In genomic region chr3:28332316-28332715, GRCm38 (mm10) we compare ENCODE assay signal across 21 mouse cellular contexts.
DNase-seq lines count a peak whose midpoint lies in the region; ATAC-seq and TF ChIP-seq lines count a peak whose summit lies in the region.
"Had no signal": no experiment of that assay in that cellular context is flagged by ENCODE, and none has a peak within 500 bp of the region (broad histone marks: within the 10 kb centered on the region; RNA-seq: fewer than 3 reads in every experiment).

No protein-coding gene starts in this region.

- H3K4me2 ChIP-seq in hindbrain, postnatal 0 days (ENCODE audit: low read depth, low read length) = no peak overlapping the region
- no peak overlapping the region for H3K4me2 ChIP-seq in hindbrain, embryonic 13.5 days
- no peak overlapping the region for H3K4me2 ChIP-seq in midbrain, postnatal 0 days (ENCODE audit: low read depth, low read length, poor library complexity, severe bottlenecking)
- no peak overlapping the region for H3K4me2 ChIP-seq in midbrain, embryonic 13.5 days (replicated peaks)
- H3K4me2 ChIP-seq in forebrain, embryonic 16.5 days (ENCODE audit: low read length) = no peak overlapping the region
- H3K4me2 ChIP-seq: embryonic facial prominence, embryonic 12.5 days; heart, embryonic 13.5 days; hindbrain, embryonic 12.5 days; intestine, embryonic 15.5 days had no signal

- H3K4me3 ChIP-seq in hindbrain, postnatal 0 days (ENCODE audit: low read length) = no peak overlapping the region
- H3K4me3 ChIP-seq in hindbrain, embryonic 13.5 days = no peak overlapping the region
- H3K4me3 ChIP-seq in midbrain, postnatal 0 days (ENCODE audit: low read depth, low read length) = no peak overlapping the region
- no peak overlapping the region for H3K4me3 ChIP-seq in midbrain, embryonic 13.5 days (replicated peaks)
- H3K4me3 ChIP-seq in forebrain, embryonic 16.5 days (replicated peaks; ENCODE audit: low read length) = no peak overlapping the region
- H3K4me3 ChIP-seq: embryonic facial prominence, embryonic 12.5 days; heart, embryonic 13.5 days; hindbrain, embryonic 12.5 days; intestine, embryonic 15.5 days had no signal

- H3K36me3 ChIP-seq in hindbrain, postnatal 0 days (ENCODE audit: insufficient read depth, low read length) = no peaks in the 10 kb centered on the region
- H3K36me3 ChIP-seq in hindbrain, embryonic 13.5 days = no peaks in the 10 kb centered on the region
- no peaks in the 10 kb centered on the region for H3K36me3 ChIP-seq in midbrain, postnatal 0 days (ENCODE audit: insufficient read depth, low read length)
- H3K36me3 ChIP-seq in midbrain, embryonic 13.5 days = no peaks in the 10 kb centered on the region
- H3K36me3 ChIP-seq in forebrain, embryonic 16.5 days (ENCODE audit: control insufficient read depth, insufficient read depth) = no peaks in the 10 kb centered on the region
- H3K36me3 ChIP-seq: embryonic facial prominence, embryonic 12.5 days; G1E; heart, embryonic 13.5 days; hindbrain, embryonic 12.5 days; intestine, embryonic 15.5 days had no signal

- WGBS in hindbrain, postnatal 0 days = 30% methylated on average over 5 of the region's 5 CpGs
- 55% methylated on average over 5 of the region's 5 CpGs for WGBS in hindbrain, embryonic 13.5 days
- WGBS in midbrain, postnatal 0 days = 23% methylated on average over 5 of the region's 5 CpGs
- WGBS in midbrain, embryonic 13.5 days = 43% methylated on average over 5 of the region's 5 CpGs
- WGBS in forebrain, embryonic 16.5 days = 29% methylated on average over 5 of the region's 5 CpGs

- TF ChIP-seq CTCF in hindbrain, postnatal 0 days (IDR thresholded peaks at IDR 0.05; ENCODE audit: low read depth) = no peak
- TF ChIP-seq CTCF in midbrain, postnatal 0 days (IDR thresholded peaks at IDR 0.05) = no peak

- H3K27me3 ChIP-seq in hindbrain, postnatal 0 days (ENCODE audit: insufficient read depth, low read length) = no peaks in the 10 kb centered on the region
- H3K27me3 ChIP-seq in hindbrain, embryonic 13.5 days = no peaks in the 10 kb centered on the region
- H3K27me3 ChIP-seq in midbrain, postnatal 0 days (ENCODE audit: insufficient read depth, low read length) = no peaks in the 10 kb centered on the region
- H3K27me3 ChIP-seq in midbrain, embryonic 13.5 days = no peaks in the 10 kb centered on the region
- H3K27me3 ChIP-seq in forebrain, embryonic 16.5 days (replicated peaks; ENCODE audit: control insufficient read depth, insufficient read depth, low read length) = no peaks in the 10 kb centered on the region
- H3K27me3 ChIP-seq: embryonic facial prominence, embryonic 12.5 days; heart, embryonic 13.5 days; hindbrain, embryonic 12.5 days; intestine, embryonic 15.5 days had no signal

- H3K27ac ChIP-seq in hindbrain, postnatal 0 days = no peak overlapping the region
- H3K27ac ChIP-seq in hindbrain, embryonic 13.5 days = no peak overlapping the region
- no peak overlapping the region for H3K27ac ChIP-seq in midbrain, postnatal 0 days (ENCODE audit: low read depth, low read length)
- no peak overlapping the region for H3K27ac ChIP-seq in midbrain, embryonic 13.5 days
- 0 out of 2 replicates have a peak overlapping the region, but pooled peaks have one; percentile 21 for H3K27ac ChIP-seq in forebrain, embryonic 16.5 days (ENCODE audit: low read length)
- H3K27ac ChIP-seq: embryonic facial prominence, embryonic 12.5 days; heart, embryonic 13.5 days; hindbrain, embryonic 12.5 days; intestine, embryonic 15.5 days had no signal

- peaks cover 15% of the 10 kb centered on the region for H3K4me1 ChIP-seq in hindbrain, postnatal 0 days (ENCODE audit: insufficient read depth, low read length)
- peaks cover 13% of the 10 kb centered on the region for H3K4me1 ChIP-seq in hindbrain, embryonic 13.5 days (replicated peaks)
- H3K4me1 ChIP-seq in midbrain, postnatal 0 days (ENCODE audit: insufficient read depth, low read length) = no peaks in the 10 kb centered on the region; the same call in 1 of the 2 replicates
- H3K4me1 ChIP-seq in midbrain, embryonic 13.5 days (replicated peaks) = peaks cover 8% of the 10 kb centered on the region; the same call in 1 of the 2 replicates
- H3K4me1 ChIP-seq in forebrain, embryonic 16.5 days (replicated peaks; ENCODE audit: control insufficient read depth, insufficient read depth, low read length) = peaks cover 30% of the 10 kb centered on the region
- H3K4me1 ChIP-seq: embryonic facial prominence, embryonic 12.5 days; hindbrain, embryonic 12.5 days; intestine, embryonic 15.5 days had no signal

- ATAC-seq in hindbrain, postnatal 0 days = no peak
- no peak for ATAC-seq in hindbrain, embryonic 13.5 days (ENCODE audit: low FRiP score)
- no peak for ATAC-seq in midbrain, postnatal 0 days (ENCODE audit: low FRiP score)
- ATAC-seq in midbrain, embryonic 13.5 days = no peak
- peak; percentile 45 for ATAC-seq in forebrain, embryonic 16.5 days
- ATAC-seq: CD4-positive, CD25-positive, alpha-beta regulatory T cell, adult 4 months; intestine, embryonic 15.5 days had no signal

- DNase-seq in cerebellum, postnatal 10 days = peak; percentile 60 to 66
- no peak for DNase-seq in cerebellum, adult 9-11 months
- DNase-seq in hindbrain, postnatal 0 days (ENCODE audit: low spot score) = peak; percentile 43
- DNase-seq in midbrain, postnatal 0 days (ENCODE audit: low spot score) = peak; percentile 59
- DNase-seq in right cerebral cortex, adult 2 months (ENCODE audit: low spot score in 2 of 2) = no peak
- DNase-seq: adrenal gland, postnatal 10 days; B cell, adult 2 months; cerebellum, adult 2 months; cerebellum, postnatal 25 days; gastrocnemius, postnatal 36 days; heart, adult 11 months; heart, postnatal 4 days had no signal

- no peak overlapping the region for H3K9ac ChIP-seq in hindbrain, postnatal 0 days (replicated peaks; ENCODE audit: low read length)
- no peak overlapping the region for H3K9ac ChIP-seq in hindbrain, embryonic 13.5 days
- no peak overlapping the region for H3K9ac ChIP-seq in midbrain, postnatal 0 days (replicated peaks; ENCODE audit: low read length, poor library complexity, severe bottlenecking)
- H3K9ac ChIP-seq in midbrain, embryonic 13.5 days (replicated peaks) = no peak overlapping the region
- no peak overlapping the region for H3K9ac ChIP-seq in forebrain, embryonic 16.5 days (replicated peaks; ENCODE audit: low read depth, low read length)
- H3K9ac ChIP-seq: embryonic facial prominence, embryonic 12.5 days; heart, embryonic 13.5 days; hindbrain, embryonic 12.5 days; intestine, embryonic 15.5 days had no signal

- H3K9me3 ChIP-seq in hindbrain, postnatal 0 days (ENCODE audit: low read length) = no peaks in the 10 kb centered on the region
- no peaks in the 10 kb centered on the region for H3K9me3 ChIP-seq in hindbrain, embryonic 13.5 days
- no peaks in the 10 kb centered on the region for H3K9me3 ChIP-seq in midbrain, postnatal 0 days (ENCODE audit: low read length)
- no peaks in the 10 kb centered on the region for H3K9me3 ChIP-seq in midbrain, embryonic 13.5 days
- no peaks in the 10 kb centered on the region for H3K9me3 ChIP-seq in forebrain, embryonic 16.5 days (ENCODE audit: control insufficient read depth, low read length)
- H3K9me3 ChIP-seq: embryonic facial prominence, embryonic 12.5 days; G1E; heart, embryonic 13.5 days; hindbrain, embryonic 12.5 days; intestine, embryonic 15.5 days had no signal

Comparison
In these comparisons a context has a peak if more than half of its experiments do, and no peak if none do; other contexts are left out.
1. DNase-seq: peak in cerebellum, postnatal 10 days (2 of 2), hindbrain, postnatal 0 days (single experiment) and midbrain, postnatal 0 days (single experiment); none in cerebellum, adult 9-11 months (single experiment) and right cerebral cortex, adult 2 months (0 of 2).